Mouse (Mus musculus): ENCODE results near the gene Med24. TPM values are rescaled to one million over a fixed set of nuclear protein-coding genes. Genes with fewer than 3 reads are reported as not detected.
"Not testable (repeated sequence)": the region's sequence is repeated elsewhere in the genome, so short reads cannot be mapped to it uniquely, and the experiment has no call there.

Gene Med24
- polyA plus RNA-seq, 1 experiment from 2014 or later = 83.6 TPM

DNA sequence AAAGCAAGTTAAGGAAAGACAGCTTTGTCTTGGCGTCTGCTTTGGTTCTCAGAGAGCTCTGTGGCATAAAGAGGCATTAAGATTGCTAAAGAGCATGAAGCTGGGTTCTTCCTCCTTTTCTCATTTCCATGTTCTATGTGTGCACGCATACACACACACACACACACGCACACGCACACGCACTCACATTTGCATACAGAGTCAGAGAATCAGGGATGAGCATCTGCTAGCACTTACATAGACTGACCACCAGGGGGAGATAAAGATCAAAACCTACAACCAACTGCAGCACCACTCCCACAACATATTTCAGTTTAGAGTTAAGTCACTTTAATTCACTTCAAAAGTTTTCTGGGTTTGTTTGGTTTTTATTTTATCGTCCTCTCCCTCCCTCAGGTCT is 68.7 kb downstream of the Med24 start:
- WGBS = 14% methylated on average over 6 of the region's 6 CpGs

DNA sequence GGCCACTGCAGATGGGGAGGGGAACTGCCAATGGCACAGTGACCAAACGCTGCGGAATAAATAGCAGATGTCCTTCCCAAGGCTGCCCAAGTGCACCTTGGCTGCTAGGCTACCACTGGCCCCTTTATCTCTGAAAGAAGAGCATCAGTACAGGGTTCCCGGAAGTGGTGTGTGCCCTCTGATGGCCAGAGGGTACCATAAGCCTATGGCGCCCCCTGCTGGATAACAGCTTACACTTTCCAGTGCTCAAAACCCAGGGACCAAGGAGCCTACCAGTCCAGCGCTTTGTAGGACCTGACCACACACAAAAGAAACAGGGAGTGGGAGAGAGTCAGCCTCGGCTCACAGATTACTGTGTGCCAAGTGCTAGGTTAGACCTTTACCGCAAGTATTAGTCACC is 74.2 kb downstream of the Med24 start:
- not testable (repeated sequence) for H3K9me3 ChIP-seq; H3K36me3 ChIP-seq; H3K4me1 ChIP-seq (replicated peaks); H3K27me3 ChIP-seq (ENCODE audit: insufficient read depth, poor library complexity, severe bottlenecking); H3K27ac ChIP-seq
- peak; percentile 58 for DNase-seq (ENCODE audit: low spot score)
- 0 out of 2 replicates have a peak overlapping the region, but pooled peaks have one; percentile 2 for H3K4me3 ChIP-seq
- WGBS = 12% methylated on average over 7 of the region's 7 CpGs

More for the DNA sequence above, 68.7 kb downstream of the Med24 start:
- peak; percentile 44 for DNase-seq (ENCODE audit: low spot score)
- H3K4me1 ChIP-seq (replicated peaks) = peaks cover 5% of the 10 kb centered on the region
- no peaks in the 10 kb centered on the region for H3K36me3 ChIP-seq
- no peak overlapping the region for H3K27ac ChIP-seq
- peaks cover 8% of the 10 kb centered on the region for H3K27me3 ChIP-seq (ENCODE audit: insufficient read depth, poor library complexity, severe bottlenecking)
- H3K4me3 ChIP-seq = peak overlapping the region; percentile 3; the same call in 1 of the 2 replicates
- H3K9me3 ChIP-seq = no peaks in the 10 kb centered on the region

Other genes starting within 250 kb of the Med24 start
- gene Ikzf3, start 183.4 kb downstream of the Med24 start, polyA plus RNA-seq (2016; fragmentation: Nextera tagmentation; extraction: Ambion mirVana) = 0.07 and 0.11 TPM in 2 replicates
- gene Zpbp2, start 178.3 kb downstream of the Med24 start, polyA plus RNA-seq (2016; fragmentation: Nextera tagmentation; extraction: Ambion mirVana) = 0.14 and 0.37 TPM in 2 replicates
- 59.4 and 66.2 TPM in 2 replicates for gene Ormdl3, start 142.1 kb downstream of the Med24 start, polyA plus RNA-seq (2016; fragmentation: Nextera tagmentation; extraction: Ambion mirVana)
- not detected in 2 replicates for gene Lrrc3c, start 131.1 kb downstream of the Med24 start, polyA plus RNA-seq (2016; fragmentation: Nextera tagmentation; extraction: Ambion mirVana)
- 1.3 and 1.4 TPM in 2 replicates for gene Gm12355, start 103.8 kb downstream of the Med24 start, polyA plus RNA-seq (2016; fragmentation: Nextera tagmentation; extraction: Ambion mirVana)
- gene Gsdma3, start 103.1 kb downstream of the Med24 start, polyA plus RNA-seq (2016; fragmentation: Nextera tagmentation; extraction: Ambion mirVana) = not detected in 2 replicates
- gene Gsdma2, start 82.7 kb downstream of the Med24 start, polyA plus RNA-seq (2016; fragmentation: Nextera tagmentation; extraction: Ambion mirVana) = not detected in 2 replicates
- gene Gsdma, start 65.1 kb downstream of the Med24 start, polyA plus RNA-seq (2016; fragmentation: Nextera tagmentation; extraction: Ambion mirVana) = 0.09 TPM in 1 of 2 replicates, not detected in the other
- 251 and 281 TPM in 2 replicates for gene Psmd3, start 46.9 kb downstream of the Med24 start, polyA plus RNA-seq (2016; fragmentation: Nextera tagmentation; extraction: Ambion mirVana)
- not detected in 2 replicates for gene Csf3, start 28.2 kb downstream of the Med24 start, polyA plus RNA-seq (2016; fragmentation: Nextera tagmentation; extraction: Ambion mirVana)
- 12.8 and 22.2 TPM in 2 replicates for gene Thra, start 11.2 kb upstream of the Med24 start, polyA plus RNA-seq (2016; fragmentation: Nextera tagmentation; extraction: Ambion mirVana)
- gene Nr1d1, start 45.9 kb upstream of the Med24 start, polyA plus RNA-seq (2016; fragmentation: Nextera tagmentation; extraction: Ambion mirVana) = 1.2 and 1.5 TPM in 2 replicates
- 24.4 and 25.2 TPM in 2 replicates for gene Msl1, start 66.1 kb upstream of the Med24 start, polyA plus RNA-seq (2016; fragmentation: Nextera tagmentation; extraction: Ambion mirVana)
- 49.5 and 55.9 TPM in 2 replicates for gene Casc3, start 75.5 kb upstream of the Med24 start, polyA plus RNA-seq (2016; fragmentation: Nextera tagmentation; extraction: Ambion mirVana)
- gene Rapgefl1, start 107.3 kb upstream of the Med24 start, polyA plus RNA-seq (2016; fragmentation: Nextera tagmentation; extraction: Ambion mirVana) = 1.1 and 2.2 TPM in 2 replicates
- gene Wipf2, start 134.2 kb upstream of the Med24 start, polyA plus RNA-seq (2016; fragmentation: Nextera tagmentation; extraction: Ambion mirVana) = 4.6 and 4.7 TPM in 2 replicates
- 45.3 and 63.7 TPM in 2 replicates for gene Cdc6, start 178.4 kb upstream of the Med24 start, polyA plus RNA-seq (2016; fragmentation: Nextera tagmentation; extraction: Ambion mirVana)
- 28.4 and 53.7 TPM in 2 replicates for gene Rara, start 198.4 kb upstream of the Med24 start, polyA plus RNA-seq (2016; fragmentation: Nextera tagmentation; extraction: Ambion mirVana)